ENCODE assay signal across 12 mouse cellular contexts in genomic region chr10:122602394-122602793, GRCm38 (mm10).
A peak's percentile ranks its signal among the peaks of the same experiment; 100 is the strongest.
DNase-seq lines count a peak whose midpoint lies in the region; ATAC-seq lines count a peak whose summit lies in the region.
"Had no signal": no experiment of that assay in that cellular context is flagged by ENCODE, and none has a peak within 500 bp of the region (broad histone marks: within the 10 kb centered on the region; RNA-seq: fewer than 3 reads in every experiment).

No protein-coding gene starts in this region.

- no peaks in the 10 kb centered on the region for H3K36me3 ChIP-seq in hindbrain, embryonic 10.5 days
- H3K36me3 ChIP-seq: limb, embryonic 13.5 days had no signal

- no peaks in the 10 kb centered on the region for H3K9me3 ChIP-seq in hindbrain, embryonic 10.5 days
- H3K9me3 ChIP-seq: limb, embryonic 13.5 days had no signal

- DNase-seq in left cerebral cortex, postnatal 4 days = peak; percentile 37
- no peak for DNase-seq in left cerebral cortex, adult 11 months (ENCODE audit: low spot score)
- DNase-seq in hindbrain, embryonic 10.5 days (ENCODE audit: low spot score) = peak; percentile 4
- peak; percentile 90 for DNase-seq in retina, postnatal 1 day
- DNase-seq in frontal cortex, postnatal 10 days (ENCODE audit: low spot score in 2 of 2) = no peak
- DNase-seq in cerebellum, adult 18-20 months = no peak
- DNase-seq in heart, postnatal 14 days = no peak
- DNase-seq: gastrocnemius, postnatal 10 days had no signal

- no peaks in the 10 kb centered on the region for H3K27me3 ChIP-seq in hindbrain, embryonic 10.5 days (ENCODE audit: insufficient read depth, poor library complexity, severe bottlenecking)
- H3K27me3 ChIP-seq: CH12.LX; limb, embryonic 13.5 days had no signal

- WGBS in hindbrain, embryonic 10.5 days = 33% methylated on average over 6 of the region's 6 CpGs

- H3K4me3 ChIP-seq in hindbrain, embryonic 10.5 days = no peak overlapping the region
- H3K4me3 ChIP-seq: limb, embryonic 13.5 days had no signal

- peaks cover 7% of the 10 kb centered on the region; the same call in 1 of the 2 replicates for H3K4me1 ChIP-seq in hindbrain, embryonic 10.5 days (replicated peaks)
- H3K4me1 ChIP-seq: limb, embryonic 13.5 days had no signal

- no peak overlapping the region for H3K27ac ChIP-seq in hindbrain, embryonic 10.5 days
- H3K27ac ChIP-seq: limb, embryonic 13.5 days had no signal

- intact Hi-C loops in left cerebral cortex, postnatal 4 days (cut with DNase I) = no loop called here
- intact Hi-C loops in heart, postnatal 14 days (cut with DNase I) = no loop called here

- ATAC-seq in megakaryocyte, adult 5-6 weeks (ENCODE audit: poor library complexity, severe bottlenecking) = peak; percentile 68
- ATAC-seq: intestine, postnatal 0 days had no signal

Comparison
In these comparisons a context has a peak if more than half of its experiments do, and no peak if none do; other contexts are left out.
1. DNase-seq: peak in left cerebral cortex, postnatal 4 days (single experiment), hindbrain, embryonic 10.5 days (single experiment) and retina, postnatal 1 day (single experiment); none in left cerebral cortex, adult 11 months (single experiment), frontal cortex, postnatal 10 days (0 of 2), cerebellum, adult 18-20 months (0 of 2) and heart, postnatal 14 days (0 of 2).